Mouse (Mus musculus) heart, postnatal 14 days (tissue): ENCODE results near the gene Adck2. TPM values are rescaled to one million over a fixed set of nuclear protein-coding genes. Genes with fewer than 3 reads are reported as not detected.
A peak's percentile ranks its signal among the peaks of the same experiment; 100 is the strongest.

Experiments used
- DNase-seq, 2 experiments: peaks; one replicate each; pipeline ENCODE4 v3.0.0; 2021 to 2022
- intact Hi-C: fragments of 180-260 bp; cut with DNase I; formaldehyde crosslinking; loops from one replicate; pipeline ENCODE4 v1.15.1; 2025
- total RNA-seq, 2 experiments: library from RNA; stranded (reverse); gene quantifications; 2 replicates each; pipeline ENCODE4 v1.2.3; 2021

The Adck2 gene
- total RNA-seq, 2 experiments from 2014 or later, result 15.3 to 18.3 TPM

- DNase-seq, result peak; percentile 54 to 61
- intact Hi-C loops, result no loop called here
These were observed 16.6 kb upstream of the Adck2 start for GRCm38 (mm10) chr6:39556900-39557659.

DNA sequence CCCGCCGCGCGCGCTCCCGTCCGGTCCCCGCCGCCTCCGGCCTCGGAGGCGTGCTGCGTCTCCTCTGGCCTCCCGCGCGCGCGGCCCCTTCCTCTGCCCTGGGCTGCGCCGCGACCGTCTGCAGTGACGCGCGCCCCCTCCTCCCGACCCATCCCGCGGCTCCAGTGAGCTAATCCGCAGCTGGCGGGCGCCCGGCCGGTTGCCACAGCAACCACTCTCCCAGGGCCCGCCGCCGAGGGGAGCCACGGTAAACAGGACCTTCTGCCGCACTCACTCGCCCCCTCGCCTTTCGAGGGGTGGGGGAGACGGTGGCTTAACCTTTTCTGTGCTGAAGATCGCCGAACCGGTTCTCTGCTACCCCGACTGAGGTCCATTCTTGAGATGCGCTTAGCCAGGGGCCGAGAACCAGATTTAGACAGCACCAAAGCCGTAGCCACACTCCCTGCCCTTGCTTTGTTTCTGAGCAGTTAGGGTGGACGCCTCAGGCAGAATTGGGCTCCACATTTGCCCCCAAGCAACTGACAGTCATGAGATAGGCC lies 15.9 kb upstream of the Adck2 start, which contains the start of gene Dennd2a:
TSS of gene Dennd2a (minus strand) at position 145 of the 539 bp plus-strand sequence.
- intact Hi-C loops, result no loop called here

GRCm38 (mm10) chr6:39559276-39559939 lies 14.3 kb upstream of the Adck2 start:
- no peak for DNase-seq
- intact Hi-C loops, result no loop called here

More for the DNA sequence above, 15.9 kb upstream of the Adck2 start, which contains the start of gene Dennd2a:
- peak; percentile 87 to 88 for DNase-seq

DNA sequence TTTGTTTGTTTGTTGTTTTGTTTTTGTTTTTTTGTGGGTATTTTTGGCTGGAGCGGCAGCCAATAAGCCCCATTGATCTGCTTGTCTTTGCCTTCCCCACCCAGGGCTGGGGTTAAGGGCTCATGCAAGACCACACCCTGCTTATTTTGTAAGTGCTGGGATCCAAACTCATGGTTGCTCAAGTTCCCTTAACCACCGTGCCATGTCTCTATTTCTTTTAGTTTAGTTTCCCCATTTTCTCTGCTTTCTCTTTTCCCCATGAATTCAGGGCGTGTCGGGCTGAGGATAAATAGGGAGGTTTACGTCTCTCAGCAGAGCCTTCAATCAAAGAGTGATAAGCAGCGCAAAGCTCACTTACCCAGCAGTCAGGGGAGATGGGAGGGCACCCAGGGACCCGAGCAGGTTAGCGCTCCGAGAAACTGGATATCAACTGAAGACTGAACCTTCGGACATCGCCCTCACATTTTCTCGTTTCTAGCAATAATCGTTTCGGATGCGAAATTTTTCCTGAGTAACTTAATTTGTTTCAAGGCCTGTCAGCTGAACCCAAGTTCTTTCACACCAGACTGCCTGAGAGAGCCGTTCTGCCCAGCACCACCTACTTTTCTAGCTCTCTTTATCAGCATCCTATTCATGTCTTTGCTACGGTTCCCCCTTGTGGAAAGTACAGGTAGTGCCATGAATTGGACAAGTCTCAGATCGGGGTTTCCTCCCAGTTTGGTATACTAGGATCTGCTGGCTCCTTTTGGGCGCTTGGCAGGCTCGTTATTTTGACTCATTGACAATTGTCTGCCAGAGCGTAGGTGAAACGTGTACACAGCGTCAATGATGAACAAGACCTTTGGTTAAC lies 11.3 kb upstream of the Adck2 start:
- DNase-seq, result peak; percentile 71 to 86
- intact Hi-C loops, result loop anchor here (1.0 to 5.0 kb wide), 2 partner anchors 35 to 99 kb away; no protein-coding TSS in a partner anchor

DNA sequence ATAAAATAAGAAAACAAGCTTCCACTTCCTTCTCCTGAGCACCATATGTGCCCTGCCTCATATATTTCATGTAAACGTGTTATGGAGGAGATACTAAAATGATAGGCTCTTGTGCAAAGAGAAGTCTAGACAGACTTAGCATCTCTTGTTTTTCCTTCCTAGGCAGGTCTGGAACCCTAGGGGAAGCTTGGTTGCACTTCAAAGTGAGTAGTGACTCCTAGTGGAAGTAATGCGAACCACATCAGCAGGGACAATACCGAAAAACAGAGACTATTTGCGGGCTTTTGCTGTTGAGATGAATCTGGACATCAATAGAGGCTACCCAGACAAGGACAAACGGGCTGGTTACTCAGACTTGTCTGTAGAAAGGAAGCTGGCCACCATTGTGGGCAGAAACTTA lies 6.1 kb upstream of the Adck2 start:
- intact Hi-C loops, result loop anchor here (1.0 to 5.0 kb wide), 3 partner anchors 104 to 215 kb away; no protein-coding TSS in a partner anchor
- peak in 1 of 2 experiments; percentile 49 for DNase-seq

DNA sequence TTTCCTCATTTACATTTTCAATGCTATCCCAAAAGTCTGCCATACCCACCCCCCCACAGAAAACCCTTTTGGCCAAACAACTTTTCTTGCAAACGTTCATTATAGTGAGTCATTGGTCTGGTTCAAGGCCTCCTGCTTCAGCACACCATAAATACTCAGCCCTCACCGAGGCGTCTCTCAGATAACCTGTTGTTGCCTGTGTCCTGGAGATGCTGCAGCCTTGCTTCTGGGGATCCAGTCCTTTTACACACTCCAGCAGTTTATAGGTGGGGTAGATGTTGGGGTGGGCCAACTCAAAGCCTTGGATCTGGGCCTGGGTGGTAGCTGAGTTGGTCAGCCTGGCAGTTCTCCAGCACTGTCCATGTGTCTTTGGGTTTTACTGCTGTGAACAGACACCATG lies 3.2 kb upstream of the Adck2 start:
- intact Hi-C loops, result no loop called here
- no peak for DNase-seq

DNA sequence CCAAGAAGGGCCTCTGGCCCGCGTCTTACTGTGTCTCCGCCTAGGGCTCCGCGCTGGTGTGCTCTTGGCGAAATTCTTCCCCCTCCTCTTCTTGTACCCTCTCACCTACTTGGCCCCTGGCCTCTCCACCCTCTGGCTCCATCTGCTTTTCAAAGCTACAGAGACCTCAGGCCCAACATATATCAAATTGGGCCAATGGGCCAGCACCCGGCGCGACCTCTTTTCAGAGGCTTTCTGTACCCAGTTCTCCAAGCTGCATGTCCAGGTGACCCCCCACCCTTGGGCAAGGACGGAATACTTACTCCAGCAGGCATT lies 839 bp downstream of the Adck2 start:
- peak; percentile 16 to 48 for DNase-seq
- intact Hi-C loops, result no loop called here

DNA sequence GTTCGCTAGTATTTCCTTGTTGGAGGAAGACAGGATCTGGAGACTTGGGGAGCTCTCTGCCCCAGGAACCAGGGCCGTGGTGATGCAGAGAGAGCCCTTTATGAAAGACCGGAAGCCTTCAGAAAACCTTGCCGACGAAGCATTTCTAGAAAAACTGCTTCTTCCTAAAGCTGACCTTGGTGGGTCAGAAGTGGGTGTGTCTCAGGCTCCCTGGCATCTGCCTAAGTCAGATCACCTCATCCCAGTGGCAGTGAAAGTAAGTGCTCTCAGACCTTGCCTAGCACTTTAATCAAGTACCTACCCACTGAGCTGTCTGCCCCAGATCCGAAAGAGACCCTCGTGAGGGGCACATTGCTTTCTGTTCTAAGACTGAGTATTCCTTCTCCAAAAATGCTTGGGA lies 1.3 kb downstream of the Adck2 start:
- no peak for DNase-seq
- intact Hi-C loops, result no loop called here

DNA sequence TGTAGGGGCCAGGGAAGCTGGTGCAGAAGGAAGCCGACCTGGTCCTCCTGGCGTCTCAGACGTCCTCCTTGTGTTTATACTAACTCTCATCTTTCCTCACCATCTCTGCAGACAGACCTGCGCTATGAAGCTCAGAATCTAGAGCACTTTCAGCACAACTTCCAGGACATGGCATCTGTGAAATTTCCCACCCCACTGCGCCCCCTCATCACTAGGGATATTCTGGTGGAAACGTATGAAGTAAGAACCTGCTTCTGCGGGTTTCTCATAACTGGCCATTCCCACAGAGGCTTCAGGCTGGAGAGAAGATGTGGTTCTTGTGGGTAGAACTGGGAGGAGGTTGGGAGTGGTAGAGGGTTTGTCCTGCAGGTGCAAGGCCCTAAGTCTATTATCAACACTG lies 5.9 kb downstream of the Adck2 start:
- DNase-seq, result no peak
- intact Hi-C loops, result no loop called here

DNA sequence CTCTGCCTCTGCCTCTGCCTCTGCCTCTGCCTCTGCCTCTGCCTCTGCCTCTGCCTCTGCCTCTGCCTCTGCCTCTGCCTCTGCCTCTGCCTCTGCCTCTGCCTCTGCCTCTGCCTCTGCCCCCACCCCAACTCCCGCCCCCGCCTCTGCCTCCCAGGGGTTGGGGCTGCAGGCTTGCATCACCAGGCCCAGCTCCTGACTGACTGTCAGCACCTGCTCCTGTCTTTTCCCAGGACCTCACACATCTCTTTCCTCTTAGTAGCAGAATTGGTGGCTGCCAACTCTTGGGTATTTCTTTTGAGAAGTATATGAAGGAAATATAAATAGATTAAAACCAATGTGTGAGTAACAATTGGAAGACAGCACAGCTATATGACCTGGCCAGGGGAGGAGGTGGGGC lies 6.9 kb downstream of the Adck2 start:
- intact Hi-C loops, result no loop called here
- no peak for DNase-seq

DNA sequence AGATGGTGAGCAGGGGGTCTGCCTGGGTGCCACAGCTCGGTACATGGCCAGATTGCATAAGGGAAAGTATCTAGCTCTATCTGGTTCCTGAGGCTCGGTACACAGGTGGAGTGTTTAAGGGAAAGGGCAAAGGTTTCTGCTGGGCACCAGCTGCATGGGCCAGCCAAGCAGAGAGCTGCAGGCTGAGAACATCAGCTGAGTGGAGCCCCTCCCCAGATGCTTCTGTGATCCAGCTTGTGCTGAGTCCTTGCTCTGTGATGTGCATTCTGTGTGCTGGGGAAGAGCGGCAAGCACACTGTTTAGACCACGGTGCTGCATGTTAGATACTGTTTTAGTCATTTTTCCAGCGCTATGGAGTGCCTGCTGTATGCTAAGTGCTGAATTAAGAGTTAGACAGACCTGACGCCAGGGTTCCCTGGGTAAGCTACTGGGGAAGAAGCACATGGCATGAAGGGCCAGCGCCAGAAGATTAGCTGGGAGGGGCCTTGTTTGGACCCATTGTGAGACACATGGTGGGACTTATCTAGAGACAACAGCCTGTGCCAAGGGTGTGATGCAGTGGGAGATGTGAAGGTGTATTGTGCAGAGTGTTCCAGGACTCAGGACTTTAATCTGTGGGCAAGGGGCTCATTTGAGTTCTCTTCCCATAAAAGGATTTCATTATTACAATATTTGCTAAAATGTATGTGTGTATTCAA lies 7.6 kb downstream of the Adck2 start:
- intact Hi-C loops, result no loop called here
- no peak for DNase-seq

DNA sequence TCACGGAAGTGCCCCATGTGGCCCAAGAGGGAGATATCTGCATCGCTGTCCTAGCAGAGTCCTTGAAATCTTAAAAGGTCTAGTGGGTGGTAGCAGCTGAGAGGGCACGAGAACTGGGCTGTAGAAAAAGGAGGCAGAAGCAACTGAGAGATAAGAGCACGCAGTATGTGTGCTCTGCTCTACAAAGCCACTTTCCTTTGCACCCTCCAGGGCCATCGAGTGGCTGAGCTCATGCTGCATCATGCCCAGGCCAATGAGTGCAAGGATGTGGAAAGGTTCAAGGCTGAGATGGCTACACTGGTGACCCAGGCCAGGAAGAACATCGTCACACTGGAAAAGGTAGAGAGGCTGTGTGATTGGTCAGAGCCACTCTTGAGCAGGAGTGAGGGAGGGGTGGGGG lies 11.8 kb downstream of the Adck2 start, which contains the start of gene Gm42420:
TSS of gene Gm42420 (plus strand) at position 237 of the 400 bp plus-strand sequence.
- intact Hi-C loops, result no loop called here
- DNase-seq, result no peak

GRCm38 (mm10) chr6:39591481-39591880 lies 17.8 kb downstream of the Adck2 start:
- DNase-seq, result no peak
- intact Hi-C loops, result loop anchor here (5.0 to 10.0 kb wide), 2 partner anchors 136 to 193 kb away; partner anchors contain the start of gene Braf

GRCm38 (mm10) chr6:39592401-39593214 lies 18.9 kb downstream of the Adck2 start, which contains the start of gene Ndufb2:
Gene Ndufb2 (plus strand): TSS chr6:39592574.
- intact Hi-C loops, result loop anchor here (5.0 to 10.0 kb wide), 2 partner anchors 135 to 192 kb away; partner anchors contain the start of gene Braf

DNA sequence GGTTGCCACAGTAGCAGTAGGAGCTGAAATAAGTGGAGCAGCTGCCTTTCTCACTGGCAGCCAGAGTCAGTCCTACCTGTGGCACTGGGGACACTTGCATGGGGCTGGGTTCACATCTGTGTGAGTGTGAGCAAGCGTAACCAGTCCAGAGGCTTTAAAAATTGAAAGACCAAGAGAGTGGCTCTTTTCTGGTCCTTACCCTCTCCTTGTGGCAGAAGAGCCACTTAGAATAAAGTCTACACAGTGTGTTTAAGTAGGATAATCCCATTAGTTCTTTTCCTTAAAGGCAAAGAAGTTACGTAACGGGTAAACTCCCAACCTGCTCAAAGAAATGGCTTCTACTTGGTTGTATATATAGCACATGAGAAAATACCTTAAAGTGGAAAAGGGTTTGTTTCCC lies 27.2 kb downstream of the Adck2 start:
- no peak for DNase-seq
- intact Hi-C loops, result no loop called here

More at GRCm38 (mm10) chr6:39592401-39593214, 18.9 kb downstream of the Adck2 start, which contains the start of gene Ndufb2:
- DNase-seq, result peak; percentile 93 to 95

DNA sequence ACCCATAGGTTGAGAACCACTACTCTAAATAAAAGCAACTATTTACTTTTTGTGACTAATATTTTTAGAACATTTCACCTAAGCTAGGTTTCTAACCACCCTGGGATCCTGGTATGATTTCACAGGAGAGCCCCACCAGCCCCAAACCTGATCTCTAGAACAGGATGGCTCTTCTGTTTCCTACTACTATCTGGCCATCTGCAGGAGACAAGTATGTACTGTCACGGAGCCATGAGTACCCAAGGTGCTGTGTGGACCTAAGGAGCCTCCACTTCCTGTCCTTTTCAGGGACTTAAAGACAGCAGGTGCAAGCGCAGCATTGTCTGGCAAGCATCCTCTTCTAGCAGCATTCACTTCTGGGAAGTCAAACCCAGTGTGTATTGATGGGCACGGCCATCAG lies 28.2 kb downstream of the Adck2 start:
- intact Hi-C loops, result no loop called here

GRCm38 (mm10) chr6:39604565-39604964 lies 30.9 kb downstream of the Adck2 start:
- intact Hi-C loops, result no loop called here
- no peak for DNase-seq

More for the DNA sequence above, 28.2 kb downstream of the Adck2 start:
- no peak for DNase-seq

GRCm38 (mm10) chr6:39606056-39606455 lies 32.4 kb downstream of the Adck2 start:
- DNase-seq, result no peak
- intact Hi-C loops, result no loop called here

DNA sequence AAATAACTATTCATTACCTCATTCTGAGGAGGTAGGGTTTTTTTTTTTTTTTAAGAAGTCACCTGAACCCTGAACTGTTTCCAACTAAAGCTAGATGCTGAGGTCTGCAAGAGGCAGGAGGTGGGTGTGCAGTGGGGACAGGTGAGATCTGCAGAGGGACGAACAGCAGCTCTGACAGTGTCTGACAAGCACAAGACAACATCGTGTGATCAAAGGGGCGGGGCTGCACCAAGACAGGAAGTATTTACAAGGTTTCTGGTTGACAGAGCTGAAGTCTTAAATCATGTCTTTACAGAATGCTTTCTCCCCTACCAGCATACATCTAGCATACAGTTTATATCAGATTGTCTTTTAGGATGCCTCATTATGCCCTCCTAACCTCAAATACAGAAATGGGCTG lies 33.2 kb downstream of the Adck2 start:
- no peak for DNase-seq
- intact Hi-C loops, result no loop called here
